8 mouse cellular contexts compared by ENCODE assay signal in genomic region chr19:45048644-45049365, GRCm38 (mm10). TPM values are rescaled to one million over a fixed set of nuclear protein-coding genes. Genes with fewer than 3 reads are reported as not detected.
DNase-seq lines count a peak whose midpoint lies in the region; ATAC-seq and TF ChIP-seq lines count a peak whose summit lies in the region.

No protein-coding gene starts in this region.

- no peaks in the 10 kb centered on the region for H3K27me3 ChIP-seq in kidney, adult 2 months (replicated peaks; ENCODE audit: control insufficient read depth, insufficient read depth, low read length)
- peaks cover 24% of the 10 kb centered on the region for H3K27me3 ChIP-seq in heart, embryonic 16.5 days (ENCODE audit: control insufficient read depth, insufficient read depth, low read length)
- peaks cover 19% of the 10 kb centered on the region for H3K27me3 ChIP-seq in midbrain, embryonic 11.5 days (ENCODE audit: control insufficient read depth, insufficient read depth, low read length)

- no peaks in the 10 kb centered on the region for H3K4me1 ChIP-seq in kidney, adult 2 months (ENCODE audit: control insufficient read depth, insufficient read depth, low read length)
- H3K4me1 ChIP-seq in bone marrow, adult 2 months (ENCODE audit: control insufficient read depth, insufficient read depth, low read length) = peaks cover 3% of the 10 kb centered on the region
- peaks cover 19% of the 10 kb centered on the region for H3K4me1 ChIP-seq in heart, embryonic 16.5 days (ENCODE audit: control insufficient read depth, insufficient read depth, low read length)
- peaks cover 21% of the 10 kb centered on the region for H3K4me1 ChIP-seq in midbrain, embryonic 11.5 days (ENCODE audit: control insufficient read depth, insufficient read depth, low read length)

- peak overlapping the region; percentile 78 for H3K9ac ChIP-seq in heart, embryonic 16.5 days (ENCODE audit: low read length)
- H3K9ac ChIP-seq in midbrain, embryonic 11.5 days (ENCODE audit: low read length) = peak overlapping the region; percentile 73; the same call in 1 of the 2 replicates

- H3K36me3 ChIP-seq in kidney, adult 2 months (ENCODE audit: control insufficient read depth, insufficient read depth, low read length) = no peaks in the 10 kb centered on the region
- H3K36me3 ChIP-seq in heart, embryonic 16.5 days (ENCODE audit: control insufficient read depth, insufficient read depth) = peaks cover 15% of the 10 kb centered on the region
- no peaks in the 10 kb centered on the region for H3K36me3 ChIP-seq in midbrain, embryonic 11.5 days (ENCODE audit: control insufficient read depth, insufficient read depth, low read length)

- WGBS in kidney, adult 2 months = 64% methylated on average over 12 of the region's 12 CpGs
- WGBS in bone marrow, adult 2 months = 86% methylated on average over 12 of the region's 12 CpGs
- 74% methylated on average over 12 of the region's 12 CpGs for WGBS in heart, embryonic 16.5 days
- WGBS in midbrain, embryonic 11.5 days = 80% methylated on average over 12 of the region's 12 CpGs

- H3K4me3 ChIP-seq in kidney, adult 2 months (ENCODE audit: insufficient read depth, low read depth, low read length) = peak overlapping the region; percentile 50
- no peak overlapping the region for H3K4me3 ChIP-seq in bone marrow, adult 2 months (replicated peaks; ENCODE audit: control insufficient read depth, low read depth, low read length)
- H3K4me3 ChIP-seq in heart, embryonic 16.5 days (ENCODE audit: low read length) = peak overlapping the region; percentile 68
- H3K4me3 ChIP-seq in midbrain, embryonic 11.5 days (ENCODE audit: low read depth, low read length) = no peak overlapping the region

- DNase-seq in kidney, adult 2 months = peak; percentile 36
- DNase-seq in kidney, postnatal 10 days = no peak
- no peak for DNase-seq in midbrain, embryonic 11.5 days (ENCODE audit: low spot score, missing footprints)
- no peak for DNase-seq in urinary bladder, postnatal 25 days (ENCODE audit: low spot score)
- no peak for DNase-seq in retina, postnatal 1 day
- no peak for DNase-seq in left cerebral cortex, adult 8-10 months (ENCODE audit: low spot score in 2 of 2)

- no peaks in the 10 kb centered on the region for H3K9me3 ChIP-seq in heart, embryonic 16.5 days (replicated peaks; ENCODE audit: control insufficient read depth, low read length)
- no peaks in the 10 kb centered on the region for H3K9me3 ChIP-seq in midbrain, embryonic 11.5 days (ENCODE audit: control insufficient read depth, low read length)

- peak overlapping the region; percentile 91 for H3K4me2 ChIP-seq in heart, embryonic 16.5 days (ENCODE audit: low read depth, low read length)
- peak overlapping the region; percentile 79 for H3K4me2 ChIP-seq in midbrain, embryonic 11.5 days

- TF ChIP-seq CTCF in kidney, adult 2 months (conservative IDR thresholded peaks at IDR 0.05; ENCODE audit: insufficient read depth, insufficient read length, low read depth, low read length) = no peak
- TF ChIP-seq CTCF in bone marrow, adult 2 months (IDR thresholded peaks at IDR 0.05; ENCODE audit: control insufficient read depth, insufficient read depth, low read length) = no peak

- peak overlapping the region; percentile 87 for H3K27ac ChIP-seq in kidney, adult 2 months (ENCODE audit: insufficient read depth, low read depth, low read length)
- peak overlapping the region; percentile 77 for H3K27ac ChIP-seq in bone marrow, adult 2 months (ENCODE audit: control insufficient read depth, insufficient read depth, low read depth, low read length, poor library complexity)
- peak overlapping the region; percentile 93 for H3K27ac ChIP-seq in heart, embryonic 16.5 days (ENCODE audit: low read length)
- no peak overlapping the region for H3K27ac ChIP-seq in midbrain, embryonic 11.5 days (ENCODE audit: low read depth, low read length)

- no peak for ATAC-seq in heart, embryonic 16.5 days (replicated peaks; ENCODE audit: extremely low read depth, insufficient read depth, low FRiP score)
- no peak for ATAC-seq in midbrain, embryonic 11.5 days (ENCODE audit: low FRiP score)

- TF ChIP-seq POLR2A in kidney, adult 2 months (IDR thresholded peaks at IDR 0.05; ENCODE audit: low read depth, low read length) = no peak
- no peak for TF ChIP-seq POLR2A in bone marrow, adult 2 months (IDR thresholded peaks at IDR 0.05; ENCODE audit: borderline replicate concordance, control insufficient read depth, low read depth, low read length)

RNA-seq across cellular contexts. Expression of gene Sfxn3, which starts 1.5 kb away (rescaled TPM):
- polyA plus RNA-seq in kidney, adult 2 months (2012; rRNA removed) = 20.8 and 23.5 TPM in 2 replicates
- 8.1 and 13.5 TPM in 2 replicates for polyA plus RNA-seq in bone marrow, adult 2 months (2011; ENCODE audit: insufficient read depth, insufficient read length, low replicate concordance, missing spikeins)
- polyA plus RNA-seq in heart, embryonic 16.5 days (2015; fragmentation: Nextera tagmentation; extraction: Ambion mirVana) = 16.2 and 19.0 TPM in 2 replicates
- polyA plus RNA-seq in midbrain, embryonic 11.5 days (2014; fragmentation: Nextera tagmentation; extraction: Ambion mirVana) = 17.7 and 20.4 TPM in 2 replicates
- total RNA-seq in left cerebral cortex, adult 8-10 months (2022) = 100 to 1,000 TPM; 111 to 132 (median 121) TPM

RNA-seq across cellular contexts. Expression of gene Pdzd7, which starts 3.3 kb away (rescaled TPM):
- polyA plus RNA-seq in kidney, adult 2 months (2012; rRNA removed) = 0.74 and 0.99 TPM in 2 replicates
- polyA plus RNA-seq in bone marrow, adult 2 months (2011; ENCODE audit: insufficient read depth, insufficient read length, low replicate concordance, missing spikeins) = not detected in 2 replicates
- polyA plus RNA-seq in heart, embryonic 16.5 days (2015; fragmentation: Nextera tagmentation; extraction: Ambion mirVana) = 0.14 and 0.25 TPM in 2 replicates
- polyA plus RNA-seq in midbrain, embryonic 11.5 days (2014; fragmentation: Nextera tagmentation; extraction: Ambion mirVana) = 0.17 and 0.19 TPM in 2 replicates
- 1 to 10 TPM; 5.5 to 6.2 (median 5.7) TPM for total RNA-seq in left cerebral cortex, adult 8-10 months (2022)

RNA-seq across cellular contexts. Expression of gene Kazald1, which starts 26.2 kb away (rescaled TPM):
- 1.9 and 2.1 TPM in 2 replicates for polyA plus RNA-seq in kidney, adult 2 months (2012; rRNA removed)
- 1.4 and 2.2 TPM in 2 replicates for polyA plus RNA-seq in bone marrow, adult 2 months (2011; ENCODE audit: insufficient read depth, insufficient read length, low replicate concordance, missing spikeins)
- polyA plus RNA-seq in heart, embryonic 16.5 days (2015; fragmentation: Nextera tagmentation; extraction: Ambion mirVana) = 12.9 and 13.0 TPM in 2 replicates
- polyA plus RNA-seq in midbrain, embryonic 11.5 days (2014; fragmentation: Nextera tagmentation; extraction: Ambion mirVana) = 0.38 and 0.39 TPM in 2 replicates
- total RNA-seq in left cerebral cortex, adult 8-10 months (2022) = 1 to 10 TPM; 5.1 to 7.0 (median 5.7) TPM

RNA-seq across cellular contexts. Expression of gene Lzts2, which starts 34.6 kb away (rescaled TPM):
- 54.7 and 74.3 TPM in 2 replicates for polyA plus RNA-seq in kidney, adult 2 months (2012; rRNA removed)
- polyA plus RNA-seq in bone marrow, adult 2 months (2011; ENCODE audit: insufficient read depth, insufficient read length, low replicate concordance, missing spikeins) = 3.1 and 11.2 TPM in 2 replicates
- 38.0 and 45.8 TPM in 2 replicates for polyA plus RNA-seq in heart, embryonic 16.5 days (2015; fragmentation: Nextera tagmentation; extraction: Ambion mirVana)
- 35.7 and 44.1 TPM in 2 replicates for polyA plus RNA-seq in midbrain, embryonic 11.5 days (2014; fragmentation: Nextera tagmentation; extraction: Ambion mirVana)
- total RNA-seq in left cerebral cortex, adult 8-10 months (2022) = 10 to 100 TPM; 40.8 to 44.6 (median 43.3) TPM

RNA-seq across cellular contexts. Expression of gene Mrpl43, which starts 42.6 kb away (rescaled TPM):
- polyA plus RNA-seq in kidney, adult 2 months (2012; rRNA removed) = 86.5 and 87.9 TPM in 2 replicates
- 18.7 and 23.9 TPM in 2 replicates for polyA plus RNA-seq in bone marrow, adult 2 months (2011; ENCODE audit: insufficient read depth, insufficient read length, low replicate concordance, missing spikeins)
- 64.4 and 68.6 TPM in 2 replicates for polyA plus RNA-seq in heart, embryonic 16.5 days (2015; fragmentation: Nextera tagmentation; extraction: Ambion mirVana)
- polyA plus RNA-seq in midbrain, embryonic 11.5 days (2014; fragmentation: Nextera tagmentation; extraction: Ambion mirVana) = 67.3 and 69.6 TPM in 2 replicates
- 10 to 100 TPM; 37.3 to 43.8 (median 39.8) TPM for total RNA-seq in left cerebral cortex, adult 8-10 months (2022)

Comparison
In these comparisons a context has a peak if more than half of its experiments do, and no peak if none do; other contexts are left out.
1. H3K4me3 ChIP-seq: peak in kidney, adult 2 months (single experiment) and heart, embryonic 16.5 days (single experiment); none in bone marrow, adult 2 months (single experiment) and midbrain, embryonic 11.5 days (single experiment).